Mouse (Mus musculus): ENCODE results near the gene Flcn.

Gene Flcn

GRCm38 (mm10) chr11:59805256-59805655, 4.6 kb downstream of the Flcn start:
- DNase-seq = no peak

GRCm38 (mm10) chr11:59804409-59805110, 5.3 kb downstream of the Flcn start:
- DNase-seq = no peak

- DNase-seq = no peak
Measured at GRCm38 (mm10) chr11:59803516-59803915, 6.3 kb downstream of the Flcn start.

GRCm38 (mm10) chr11:59801881-59802280, 7.9 kb downstream of the Flcn start:
- DNase-seq = no peak

- no peak for DNase-seq
Measured at GRCm38 (mm10) chr11:59800412-59800811, 9.4 kb downstream of the Flcn start.

- DNase-seq = no peak
Measured at GRCm38 (mm10) chr11:59793390-59793789, 16.4 kb downstream of the Flcn start.

GRCm38 (mm10) chr11:59789311-59789710, 20.5 kb downstream of the Flcn start:
- no peak for DNase-seq

GRCm38 (mm10) chr11:59787199-59787781, 22.5 kb downstream of the Flcn start, which contains the start of gene Pld6:
TSS of gene Pld6 (minus strand) at chr11:59787645.
- peak; percentile 83 for DNase-seq

GRCm38 (mm10) chr11:59786444-59787198, 23.2 kb downstream of the Flcn start:
- DNase-seq = no peak

- no peak for DNase-seq
Measured at GRCm38 (mm10) chr11:59783591-59783990, 26.2 kb downstream of the Flcn start.

GRCm38 (mm10) chr11:59782091-59782590, 27.7 kb downstream of the Flcn start:
- DNase-seq = no peak

GRCm38 (mm10) chr11:59780241-59780640, 29.6 kb downstream of the Flcn start:
- no peak for DNase-seq

GRCm38 (mm10) chr11:59779406-59779805, 30.4 kb downstream of the Flcn start:
- DNase-seq = no peak

GRCm38 (mm10) chr11:59778874-59779223, 31.0 kb downstream of the Flcn start:
- no peak for DNase-seq

GRCm38 (mm10) chr11:59778181-59778873, 31.5 kb downstream of the Flcn start:
- DNase-seq = peak; percentile 83

- no peak for DNase-seq
Measured at GRCm38 (mm10) chr11:59777259-59777658, 32.6 kb downstream of the Flcn start.

- no peak for DNase-seq
Measured at GRCm38 (mm10) chr11:59775435-59776148, 34.2 kb downstream of the Flcn start.

GRCm38 (mm10) chr11:59774522-59774921, 35.3 kb downstream of the Flcn start:
- DNase-seq = no peak

- no peak for DNase-seq
Measured at GRCm38 (mm10) chr11:59772902-59773301, 36.9 kb downstream of the Flcn start.

- DNase-seq = no peak
Measured at GRCm38 (mm10) chr11:59772291-59772690, 37.5 kb downstream of the Flcn start.

- DNase-seq = no peak
Measured at GRCm38 (mm10) chr11:59770753-59771152, 39.1 kb downstream of the Flcn start.

- DNase-seq = no peak
Measured at GRCm38 (mm10) chr11:59769738-59770137, 40.1 kb downstream of the Flcn start.

Measured in liver (tissue).